Mouse (Mus musculus) lung, embryonic 16.5 days (tissue): Measurements from ENCODE around the gene Rab8a. TPM values are rescaled to one million over a fixed set of nuclear protein-coding genes. Genes with fewer than 3 reads are reported as not detected.
A peak's percentile ranks its signal among the peaks of the same experiment; 100 is the strongest.
"Not testable (repeated sequence)": the region's sequence is repeated elsewhere in the genome, so short reads cannot be mapped to it uniquely, and the experiment has no call there.

Source experiments
- ATAC-seq: fragments of 200-750 bp; cut with Nextera tagmentation; 2 replicates; pipeline ENCODE4 v1.8.0; 2017; ENCODE audit warnings: low read depth, mild to moderate bottlenecking, moderate library complexity
- H3K27ac ChIP-seq: fragments of 300-500 bp; sonication (generic); 2 replicates; pipeline ENCODE4 v1.5.1; 2014; ENCODE audit warnings: mild to moderate bottlenecking, control low read depth, low read length
- H3K27me3 ChIP-seq: fragments of 300-500 bp; sonication (generic); 2 replicates; pipeline ENCODE4 v1.6.1; 2014; ENCODE audit warnings: low read depth, low read length, mixed read lengths; ENCODE audit not compliant: control insufficient read depth, insufficient read depth
- H3K36me3 ChIP-seq: fragments of 300-500 bp; sonication (generic); 2 replicates; pipeline ENCODE4 v1.6.1; 2014; ENCODE audit warnings: low read length; ENCODE audit not compliant: control insufficient read depth, insufficient read depth
- H3K4me1 ChIP-seq: fragments of 300-500 bp; sonication (generic); replicated peaks from 2 replicates; pipeline ENCODE4 v1.6.1; 2014; ENCODE audit warnings: low read length, mixed read lengths; ENCODE audit not compliant: control insufficient read depth, insufficient read depth
- H3K4me2 ChIP-seq: fragments of 300-500 bp; sonication (generic); 2 replicates; pipeline ENCODE4 v1.6.1; 2014; ENCODE audit warnings: low read depth, low read length, control low read depth
- H3K4me3 ChIP-seq: fragments of 300-500 bp; sonication (generic); 2 replicates; pipeline ENCODE4 v1.5.1; 2014; ENCODE audit warnings: mild to moderate bottlenecking, low read length, control low read depth
- H3K9ac ChIP-seq: fragments of 300-500 bp; sonication (generic); 2 replicates; pipeline ENCODE4 v1.6.1; 2014; ENCODE audit warnings: low read length, control low read depth
- H3K9me3 ChIP-seq: fragments of 300-500 bp; sonication (generic); 2 replicates; pipeline ENCODE4 v1.6.1; 2016; ENCODE audit warnings: low read length; ENCODE audit not compliant: control insufficient read depth
- WGBS: fragments of 180-500 bp; shearing (Covaris S2); extraction: QIAGEN DNeasy Blood & Tissue Kit; methylation state at CpG from one replicate; pipeline ENCODE4 v1.1.7; 2014; 5-methylcytosine and 5-hydroxymethylcytosine counted together
- polyA plus RNA-seq: library from polyadenylated mRNA; unstranded; fragments of >200 nt; fragmentation: Nextera tagmentation; extraction: Ambion mirVana; gene quantifications from 2 replicates; pipeline ENCODE4 v1.2.1, GENCODE M21; 2015

Gene Rab8a
- polyA plus RNA-seq = 112 and 125 TPM in 2 replicates

- ATAC-seq = peak; percentile 99
- no peaks in the 10 kb centered on the region for H3K27me3 ChIP-seq
- WGBS = under 1% methylated on average over 82 of the region's 82 CpGs
- peaks cover 5% of the 10 kb centered on the region for H3K36me3 ChIP-seq
- H3K4me2 ChIP-seq = peak within 1 kb of the TSS; percentile 87
- peak within 1 kb of the TSS; percentile 95 for H3K4me3 ChIP-seq
- no peaks in the 10 kb centered on the region for H3K9me3 ChIP-seq
- H3K27ac ChIP-seq = peak within 1 kb of the TSS; percentile 78
- peaks cover 12% of the 10 kb centered on the region for H3K4me1 ChIP-seq
- peak within 1 kb of the TSS; percentile 98 for H3K9ac ChIP-seq
Measured at GRCm38 (mm10) chr8:72160707-72161697, at the start of gene Rab8a. Gene Rab8a (plus strand): TSS chr8:72161200.

GRCm38 (mm10) chr8:72112486-72112885 lies 48.5 kb upstream of the Rab8a start:
- Histone ChIP-seq H3K4me3 (no peak overlapping the region), H3K4me1 (no peaks in the 10 kb centered on the region), H3K9ac (no peak overlapping the region), H3K4me2 (no peak overlapping the region), H3K27ac (no peak overlapping the region), H3K36me3 (no peaks in the 10 kb centered on the region), H3K9me3 (no peaks in the 10 kb centered on the region), H3K27me3 (no peaks in the 10 kb centered on the region)
- ATAC-seq = no peak
- WGBS = 56% methylated on average over 3 of the region's 3 CpGs

GRCm38 (mm10) chr8:72115202-72115601 lies 45.8 kb upstream of the Rab8a start:
- Histone ChIP-seq H3K4me2 (no peak overlapping the region), H3K9ac (no peak overlapping the region), H3K4me3 (no peak overlapping the region), H3K9me3 (no peaks in the 10 kb centered on the region), H3K27ac (no peak overlapping the region), H3K27me3 (no peaks in the 10 kb centered on the region), H3K36me3 (no peaks in the 10 kb centered on the region), H3K4me1 (no peaks in the 10 kb centered on the region)
- no peak for ATAC-seq
- 77% methylated on average over 2 of the region's 2 CpGs for WGBS

GRCm38 (mm10) chr8:72118616-72119015 lies 42.4 kb upstream of the Rab8a start:
- WGBS = 35% methylated on average over 4 of the region's 4 CpGs
- H3K27me3 ChIP-seq = no peaks in the 10 kb centered on the region
- ATAC-seq = no peak
- no peak overlapping the region for H3K4me2 ChIP-seq
- H3K9me3 ChIP-seq = no peaks in the 10 kb centered on the region
- H3K9ac ChIP-seq = no peak overlapping the region
- H3K36me3 ChIP-seq = no peaks in the 10 kb centered on the region
- no peaks in the 10 kb centered on the region for H3K4me1 ChIP-seq
- no peak overlapping the region for H3K4me3 ChIP-seq
- no peak overlapping the region for H3K27ac ChIP-seq

- H3K9ac ChIP-seq, H3K36me3 ChIP-seq, H3K27ac ChIP-seq, H3K4me3 ChIP-seq, H3K4me1 ChIP-seq, H3K27me3 ChIP-seq, H3K4me2 ChIP-seq, H3K9me3 ChIP-seq: not testable (repeated sequence)
- 52% methylated on average over 3 of the region's 3 CpGs for WGBS
- ATAC-seq = 0 out of 2 replicates have a peak, but pooled peaks have one; percentile 34
Measured at GRCm38 (mm10) chr8:72121486-72121885, 39.5 kb upstream of the Rab8a start.

GRCm38 (mm10) chr8:72121997-72122396 lies 39.0 kb upstream of the Rab8a start:
- no peak for ATAC-seq

GRCm38 (mm10) chr8:72127834-72128233 lies 33.2 kb upstream of the Rab8a start:
- Histone ChIP-seq H3K27me3 (no peaks in the 10 kb centered on the region), H3K4me2 (no peak overlapping the region), H3K4me1 (peaks cover 4% of the 10 kb centered on the region), H3K27ac (no peak overlapping the region), H3K36me3 (no peaks in the 10 kb centered on the region), H3K9ac (no peak overlapping the region), H3K9me3 (no peaks in the 10 kb centered on the region), H3K4me3 (no peak overlapping the region)
- ATAC-seq = no peak
- WGBS = 58% methylated on average over 1 of the region's 1 CpGs

More at GRCm38 (mm10) chr8:72121997-72122396, 39.0 kb upstream of the Rab8a start:
- no peak overlapping the region for H3K4me2 ChIP-seq
- 90% methylated on average over 1 of the region's 1 CpGs for WGBS
- H3K9ac ChIP-seq = no peak overlapping the region
- no peaks in the 10 kb centered on the region for H3K27me3 ChIP-seq
- no peak overlapping the region for H3K4me3 ChIP-seq
- no peaks in the 10 kb centered on the region for H3K36me3 ChIP-seq
- H3K4me1 ChIP-seq = no peaks in the 10 kb centered on the region
- no peak overlapping the region for H3K27ac ChIP-seq
- H3K9me3 ChIP-seq = no peaks in the 10 kb centered on the region

GRCm38 (mm10) chr8:72131251-72131650 lies 29.7 kb upstream of the Rab8a start:
- Histone ChIP-seq H3K9ac (no peak overlapping the region), H3K4me2 (no peak overlapping the region), H3K27me3 (no peaks in the 10 kb centered on the region), H3K27ac (peak overlapping the region; percentile 69), H3K9me3 (no peaks in the 10 kb centered on the region), H3K36me3 (no peaks in the 10 kb centered on the region), H3K4me1 (peaks cover 19% of the 10 kb centered on the region), H3K4me3 (no peak overlapping the region)
- no peak for ATAC-seq
- WGBS = 78% methylated on average over 2 of the region's 2 CpGs

- Histone ChIP-seq H3K36me3 (no peaks in the 10 kb centered on the region), H3K9ac (no peak overlapping the region), H3K4me3 (no peak overlapping the region), H3K4me2 (no peak overlapping the region), H3K4me1 (peaks cover 20% of the 10 kb centered on the region), H3K27ac (peak overlapping the region; percentile 68), H3K27me3 (no peaks in the 10 kb centered on the region), H3K9me3 (no peaks in the 10 kb centered on the region)
- WGBS = 62% methylated on average over 2 of the region's 2 CpGs
- no peak for ATAC-seq
Measured at GRCm38 (mm10) chr8:72131901-72132300, 29.1 kb upstream of the Rab8a start.
